Mouse (Mus musculus) adrenal gland, adult 8-10 months (tissue): ENCODE measurements at regions not wholly inside any gene's neighbourhood (a gene's known extent, or its start where the extent isn't known, plus 50 kb on each side); places are given as distances from the start of the nearest gene placed in this dataset.

Experiments used
- DNase-seq: peaks from one replicate; pipeline ENCODE4 v3.0.0; 2022

- DNase-seq: peak; percentile 7
These were observed 341.1 kb downstream of the Gm21739 start for GRCm38 (mm10) chrY:43923126-43923525.
